Mouse (Mus musculus) midbrain, embryonic 15.5 days (tissue): ENCODE measurements around the gene Eps8. TPM values are rescaled to one million over a fixed set of nuclear protein-coding genes. Genes with fewer than 3 reads are reported as not detected.
"Not testable (repeated sequence)": the region's sequence is repeated elsewhere in the genome, so short reads cannot be mapped to it uniquely, and the experiment has no call there.

Source experiments
- ATAC-seq: fragments of 200-750 bp; cut with Nextera tagmentation; replicated peaks from 2 replicates; pipeline ENCODE4 v1.8.0; 2017; ENCODE audit warnings: moderate TSS enrichment
- H3K27ac ChIP-seq: fragments of 300-500 bp; sonication (generic); 2 replicates; pipeline ENCODE4 v1.5.1; 2015; ENCODE audit warnings: mild to moderate bottlenecking, inconsistent platforms
- H3K27me3 ChIP-seq: fragments of 300-500 bp; sonication (generic); replicated peaks from 2 replicates; pipeline ENCODE4 v1.6.1; 2015; ENCODE audit warnings: inconsistent platforms
- H3K36me3 ChIP-seq: fragments of 300-500 bp; sonication (generic); replicated peaks from 2 replicates; pipeline ENCODE4 v1.6.1; 2015; ENCODE audit warnings: inconsistent platforms
- H3K4me1 ChIP-seq: fragments of 300-500 bp; sonication (generic); 2 replicates; pipeline ENCODE4 v1.6.1; 2015; ENCODE audit warnings: inconsistent platforms
- H3K4me2 ChIP-seq: fragments of 300-500 bp; sonication (generic); 2 replicates; pipeline ENCODE4 v1.6.1; 2015; ENCODE audit warnings: inconsistent platforms, mild to moderate bottlenecking, moderate library complexity
- H3K4me3 ChIP-seq: fragments of 300-500 bp; sonication (generic); 2 replicates; pipeline ENCODE4 v1.5.1; 2015; ENCODE audit warnings: mild to moderate bottlenecking, inconsistent platforms
- H3K9ac ChIP-seq: fragments of 300-500 bp; sonication (generic); 2 replicates; pipeline ENCODE4 v1.6.1; 2015; ENCODE audit warnings: mild to moderate bottlenecking, inconsistent platforms
- H3K9me3 ChIP-seq: fragments of 300-500 bp; sonication (generic); 2 replicates; pipeline ENCODE4 v1.6.1; 2016; ENCODE audit warnings: inconsistent platforms
- WGBS: fragments of 180-500 bp; shearing (Covaris S2); methylation state at CpG from one replicate; pipeline ENCODE4 v1.1.7; 2015; ENCODE audit warnings: mixed read lengths; 5-methylcytosine and 5-hydroxymethylcytosine counted together
- polyA plus RNA-seq: library from polyadenylated mRNA; unstranded; fragments of >200 nt; fragmentation: Nextera tagmentation; extraction: Ambion mirVana; gene quantifications from 2 replicates; pipeline ENCODE4 v1.2.1, GENCODE M21; 2015

Gene Eps8
- polyA plus RNA-seq, 1 experiment from 2014 or later: 25.1 TPM

DNA sequence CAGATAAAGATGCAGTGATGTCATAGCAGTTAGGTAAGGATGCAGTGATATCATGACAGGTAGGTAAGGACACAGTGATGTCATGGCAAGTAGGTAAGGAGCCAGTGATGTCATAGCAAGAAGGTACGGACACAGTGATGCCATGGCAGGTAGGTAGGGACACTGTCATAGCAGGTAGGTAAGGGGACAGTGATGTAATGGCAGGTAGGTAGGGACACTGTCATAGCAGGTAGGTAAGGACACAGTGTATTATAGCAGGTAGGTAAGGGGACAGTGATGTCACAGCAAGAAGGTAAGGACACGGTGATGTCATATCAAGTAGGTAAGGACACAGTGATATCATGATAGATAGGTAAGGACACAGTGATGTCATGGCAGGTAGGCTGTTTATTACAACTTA, 158.1 kb downstream of the Eps8 start:
- Histone ChIP-seq H3K9me3 (no peaks in the 10 kb centered on the region), H3K4me2 (no peak overlapping the region), H3K4me1 (no peaks in the 10 kb centered on the region), H3K27me3 (no peaks in the 10 kb centered on the region), H3K9ac (no peak overlapping the region), H3K27ac (no peak overlapping the region), H3K4me3 (no peak overlapping the region), H3K36me3 (no peaks in the 10 kb centered on the region)
- 100% methylated on average over 2 of the region's 2 CpGs for WGBS
- ATAC-seq: no peak; the same call in 1 of the 2 replicates

DNA sequence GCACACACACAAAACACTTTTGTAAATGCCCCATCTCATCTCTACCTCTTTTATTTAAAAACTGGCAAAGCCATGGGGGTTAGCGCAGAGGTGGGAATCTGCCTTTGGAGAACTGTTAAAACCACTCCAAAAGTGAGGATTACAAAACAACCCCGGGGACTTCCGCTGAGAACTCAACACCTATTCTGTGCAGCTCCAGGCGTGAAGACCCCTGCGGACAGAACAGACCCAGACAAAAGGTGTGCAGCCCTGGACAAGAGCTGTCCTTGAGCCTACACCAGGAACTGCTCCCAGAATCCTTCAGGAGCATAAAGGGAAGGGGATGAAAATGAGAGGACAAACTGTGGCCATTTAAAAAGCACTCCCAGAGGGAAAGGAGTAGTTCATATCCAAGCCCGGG, 159.4 kb downstream of the Eps8 start:
- H3K9ac ChIP-seq: no peak overlapping the region
- H3K9me3 ChIP-seq: no peaks in the 10 kb centered on the region
- H3K4me2 ChIP-seq: no peak overlapping the region
- H3K36me3 ChIP-seq: no peaks in the 10 kb centered on the region
- WGBS: 63% methylated on average over 6 of the region's 6 CpGs
- no peaks in the 10 kb centered on the region for H3K27me3 ChIP-seq
- no peak overlapping the region for H3K27ac ChIP-seq
- no peak for ATAC-seq
- H3K4me3 ChIP-seq: no peak overlapping the region
- H3K4me1 ChIP-seq: no peaks in the 10 kb centered on the region

DNA sequence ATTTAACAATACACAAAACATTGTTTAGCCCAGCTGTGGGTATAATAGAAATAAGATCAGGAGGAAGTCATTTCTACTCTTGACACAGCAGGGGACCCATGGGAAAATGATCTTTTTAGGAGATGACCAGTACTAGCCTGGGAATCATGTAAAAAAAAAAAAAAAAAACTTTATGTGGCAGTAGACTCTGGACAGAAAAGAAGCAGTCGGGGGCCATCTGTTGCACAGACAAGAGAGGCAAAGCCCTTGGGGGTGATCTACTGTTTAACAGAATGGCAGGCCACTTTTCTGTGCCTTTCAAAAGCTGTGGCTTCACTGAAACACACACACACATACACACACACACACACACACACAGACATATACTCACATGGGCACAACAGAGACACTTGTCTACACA, 159.9 kb downstream of the Eps8 start:
- ATAC-seq: no peak
- Histone ChIP-seq H3K4me1 (no peaks in the 10 kb centered on the region), H3K27me3 (no peaks in the 10 kb centered on the region), H3K9ac (no peak overlapping the region), H3K27ac (no peak overlapping the region), H3K4me2 (no peak overlapping the region), H3K4me3 (no peak overlapping the region), H3K36me3 (no peaks in the 10 kb centered on the region), H3K9me3 (no peaks in the 10 kb centered on the region)
- WGBS: 55% methylated on average over 1 of the region's 1 CpGs

DNA sequence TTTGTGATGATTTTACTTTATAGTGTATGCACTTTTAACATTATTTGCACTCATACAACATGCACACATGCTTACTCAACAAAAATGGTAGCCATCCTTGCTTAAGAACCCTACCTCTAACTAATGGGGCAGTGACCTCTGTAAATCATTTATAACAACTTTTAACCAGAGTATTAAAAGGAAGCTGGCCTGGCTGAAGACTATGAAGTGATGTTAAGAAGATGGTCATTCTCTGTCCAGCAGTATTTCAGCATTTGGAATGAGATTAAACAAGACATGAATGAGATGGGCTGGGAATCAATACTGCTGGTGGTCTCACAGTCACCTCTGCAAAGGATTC, 160.6 kb downstream of the Eps8 start:
- Histone ChIP-seq H3K4me2 (no peak overlapping the region), H3K9me3 (no peaks in the 10 kb centered on the region), H3K36me3 (no peaks in the 10 kb centered on the region), H3K27ac (no peak overlapping the region), H3K9ac (no peak overlapping the region), H3K4me3 (no peak overlapping the region), H3K4me1 (no peaks in the 10 kb centered on the region), H3K27me3 (no peaks in the 10 kb centered on the region)
- no peak for ATAC-seq

DNA sequence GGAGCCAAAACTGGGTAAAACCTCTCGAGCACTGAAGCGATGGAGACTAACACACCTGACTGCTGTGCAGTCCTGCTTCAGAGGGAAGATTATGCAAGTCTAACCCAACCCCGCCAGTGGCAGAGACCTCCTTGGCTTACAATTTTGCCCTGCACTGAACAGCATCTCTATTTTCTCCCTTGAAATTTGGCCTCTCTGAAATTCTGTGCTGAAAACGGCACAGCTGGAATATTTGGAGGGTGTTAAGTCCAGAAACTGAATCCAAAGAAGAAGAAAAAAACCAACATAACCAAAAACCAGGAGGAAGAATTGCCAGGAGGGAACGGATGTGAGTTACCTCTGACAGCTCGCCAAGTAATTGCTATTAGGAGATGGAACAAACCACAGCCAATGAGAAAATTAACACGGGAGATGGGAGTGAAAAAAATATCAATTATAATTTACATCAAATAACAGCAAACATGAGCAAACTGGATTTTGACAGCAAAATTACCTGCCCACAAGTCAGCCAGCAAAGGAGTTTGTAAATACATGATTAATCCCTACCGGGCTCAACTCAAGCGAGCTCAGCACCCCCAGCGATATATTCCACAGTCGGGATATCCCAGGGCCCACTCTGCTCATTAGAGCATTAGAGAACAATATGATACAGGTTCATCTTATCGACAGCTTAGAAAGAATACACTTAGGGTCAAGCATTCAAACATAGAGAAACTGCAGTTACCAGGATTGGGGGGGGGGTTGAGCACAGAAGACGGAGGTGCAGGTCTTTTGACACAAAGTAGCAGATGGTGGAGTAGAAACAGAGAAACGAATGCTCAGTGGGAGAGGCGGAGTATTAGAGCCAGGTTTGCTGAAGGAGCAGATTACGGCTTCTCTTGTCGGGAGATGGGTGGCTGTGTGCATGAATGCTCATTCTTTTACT, 161.2 kb downstream of the Eps8 start:
- H3K4me2 ChIP-seq: no peak overlapping the region
- WGBS: 84% methylated on average over 17 of the region's 17 CpGs
- H3K9ac ChIP-seq: no peak overlapping the region
- no peaks in the 10 kb centered on the region for H3K9me3 ChIP-seq
- no peak for ATAC-seq
- H3K4me1 ChIP-seq: no peaks in the 10 kb centered on the region
- H3K4me3 ChIP-seq: no peak overlapping the region
- no peaks in the 10 kb centered on the region for H3K27me3 ChIP-seq
- no peak overlapping the region for H3K27ac ChIP-seq
- no peaks in the 10 kb centered on the region for H3K36me3 ChIP-seq

DNA sequence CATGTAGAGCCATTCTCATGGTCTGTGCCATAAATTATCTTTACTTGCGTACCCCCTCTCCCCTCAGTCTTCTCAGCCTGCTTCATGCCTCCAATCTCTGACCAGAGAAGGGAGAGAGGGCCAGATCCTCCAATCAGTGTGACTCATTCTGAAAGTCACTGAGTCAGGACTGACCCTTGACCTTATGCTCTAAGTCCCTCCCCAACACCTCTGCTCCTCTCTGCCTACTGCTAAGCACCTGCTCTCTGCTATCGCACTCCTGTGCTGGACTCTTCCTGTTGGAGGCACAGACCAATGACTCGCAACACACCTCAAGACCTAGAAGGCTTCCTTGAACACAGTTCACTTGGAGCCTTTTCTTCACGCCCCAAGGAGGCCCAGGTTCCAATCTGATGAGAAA, 162.1 kb downstream of the Eps8 start:
- Histone ChIP-seq H3K27ac (no peak overlapping the region), H3K36me3 (no peaks in the 10 kb centered on the region), H3K9me3 (no peaks in the 10 kb centered on the region), H3K4me1 (no peaks in the 10 kb centered on the region), H3K4me3 (no peak overlapping the region), H3K9ac (no peak overlapping the region), H3K27me3 (no peaks in the 10 kb centered on the region), H3K4me2 (no peak overlapping the region)
- 95% methylated on average over 4 of the region's 4 CpGs for WGBS
- no peak for ATAC-seq

DNA sequence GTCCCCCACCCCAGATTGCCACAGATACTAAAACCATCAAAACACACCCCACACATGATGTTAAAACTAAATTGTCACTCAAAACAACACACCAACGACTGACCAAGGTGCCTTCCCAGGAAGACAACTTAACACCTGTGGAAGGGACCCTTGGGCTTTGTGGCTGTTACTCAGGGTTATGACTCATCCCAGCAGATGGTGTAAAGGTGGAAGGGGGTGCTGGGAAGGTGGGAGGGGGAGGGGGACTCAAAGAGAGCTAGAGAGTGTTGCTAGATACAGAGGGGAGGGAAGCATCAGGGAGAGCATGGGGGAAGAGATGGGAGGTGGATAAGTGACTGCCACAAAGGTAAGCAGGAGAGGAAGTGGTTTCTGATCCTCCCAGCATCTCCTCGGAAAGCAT, 163.0 kb downstream of the Eps8 start:
- WGBS: 74% methylated on average over 2 of the region's 2 CpGs
- H3K4me3 ChIP-seq: no peak overlapping the region
- no peaks in the 10 kb centered on the region for H3K36me3 ChIP-seq
- H3K4me1 ChIP-seq: no peaks in the 10 kb centered on the region
- H3K4me2 ChIP-seq: no peak overlapping the region
- ATAC-seq: no peak
- no peak overlapping the region for H3K27ac ChIP-seq
- no peaks in the 10 kb centered on the region for H3K9me3 ChIP-seq
- no peak overlapping the region for H3K9ac ChIP-seq
- no peaks in the 10 kb centered on the region for H3K27me3 ChIP-seq

DNA sequence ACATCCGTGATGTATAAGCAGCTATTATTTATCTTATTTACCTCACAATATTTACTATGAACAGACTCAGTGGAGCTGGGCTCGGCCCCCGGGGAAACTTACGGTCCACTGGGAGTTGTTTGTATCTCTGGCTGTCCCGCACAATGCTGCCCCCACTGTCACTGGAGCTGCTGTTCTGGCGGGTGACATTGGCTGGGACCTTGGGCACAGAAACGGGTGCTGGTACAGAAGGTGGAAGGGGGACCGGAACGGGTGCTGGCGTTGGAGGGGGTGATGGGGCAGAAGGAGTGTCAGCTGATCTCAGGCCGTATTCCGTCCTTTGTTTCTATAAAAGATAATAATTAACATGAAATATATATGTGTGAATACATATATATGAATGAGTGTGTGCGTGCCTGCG, 164.6 kb downstream of the Eps8 start:
- Histone ChIP-seq H3K4me2 (no peak overlapping the region), H3K4me1 (no peaks in the 10 kb centered on the region), H3K27me3 (no peaks in the 10 kb centered on the region), H3K4me3 (no peak overlapping the region), H3K9me3 (no peaks in the 10 kb centered on the region), H3K9ac (no peak overlapping the region), H3K36me3 (no peaks in the 10 kb centered on the region), H3K27ac (no peak overlapping the region)
- WGBS: 93% methylated on average over 14 of the region's 14 CpGs
- no peak for ATAC-seq

DNA sequence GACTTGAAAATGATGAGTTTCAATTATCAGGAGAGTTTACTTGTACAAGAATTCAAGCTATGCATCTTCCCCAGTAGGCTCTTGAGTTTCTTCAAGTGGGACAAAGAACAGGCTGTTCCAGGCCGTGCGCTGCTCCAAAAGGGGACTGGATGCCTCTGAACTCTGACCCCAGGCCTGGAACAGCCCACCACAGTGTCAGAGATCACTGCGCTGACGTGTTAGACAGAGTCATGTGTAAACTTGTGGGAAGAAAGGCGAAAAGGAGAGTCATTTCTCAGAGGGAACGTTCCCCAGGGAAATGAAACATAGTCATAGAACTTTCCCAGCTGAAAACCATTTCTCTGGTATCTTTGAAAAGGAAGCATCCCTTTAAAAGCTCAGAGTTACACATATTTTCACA, 167.2 kb downstream of the Eps8 start:
- no peaks in the 10 kb centered on the region for H3K9me3 ChIP-seq
- ATAC-seq: no peak
- 66% methylated on average over 6 of the region's 6 CpGs for WGBS

DNA sequence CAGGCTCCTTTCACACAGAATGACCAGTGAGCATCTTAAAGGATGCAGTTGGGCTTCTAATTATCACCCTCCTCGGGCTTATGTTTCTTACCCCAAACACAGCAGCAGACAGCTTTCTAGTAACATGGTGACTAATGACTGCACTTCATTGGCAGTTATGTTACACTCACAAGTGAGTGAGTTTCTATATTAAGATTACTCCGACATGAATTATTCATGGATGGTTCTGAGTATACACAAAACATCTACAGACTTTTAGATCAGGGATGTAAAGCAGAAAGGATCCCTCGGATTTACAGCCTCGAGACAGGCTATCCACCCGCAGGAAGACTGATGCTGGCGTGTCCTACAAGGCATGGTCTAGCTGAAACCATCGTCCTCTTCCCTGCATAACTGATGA, 171.8 kb downstream of the Eps8 start:
- no peak overlapping the region for H3K4me2 ChIP-seq
- no peaks in the 10 kb centered on the region for H3K9me3 ChIP-seq
- no peak overlapping the region for H3K27ac ChIP-seq
- no peaks in the 10 kb centered on the region for H3K27me3 ChIP-seq
- no peak overlapping the region for H3K9ac ChIP-seq
- 67% methylated on average over 7 of the region's 7 CpGs for WGBS
- no peak for ATAC-seq
- H3K4me3 ChIP-seq: no peak overlapping the region
- no peaks in the 10 kb centered on the region for H3K4me1 ChIP-seq
- H3K36me3 ChIP-seq: no peaks in the 10 kb centered on the region

More for the DNA sequence above, 167.2 kb downstream of the Eps8 start:
- H3K27ac ChIP-seq: no peak overlapping the region
- H3K36me3 ChIP-seq: no peaks in the 10 kb centered on the region
- no peak overlapping the region for H3K9ac ChIP-seq
- H3K4me2 ChIP-seq: no peak overlapping the region
- no peak overlapping the region for H3K4me3 ChIP-seq
- H3K4me1 ChIP-seq: no peaks in the 10 kb centered on the region
- no peaks in the 10 kb centered on the region for H3K27me3 ChIP-seq

DNA sequence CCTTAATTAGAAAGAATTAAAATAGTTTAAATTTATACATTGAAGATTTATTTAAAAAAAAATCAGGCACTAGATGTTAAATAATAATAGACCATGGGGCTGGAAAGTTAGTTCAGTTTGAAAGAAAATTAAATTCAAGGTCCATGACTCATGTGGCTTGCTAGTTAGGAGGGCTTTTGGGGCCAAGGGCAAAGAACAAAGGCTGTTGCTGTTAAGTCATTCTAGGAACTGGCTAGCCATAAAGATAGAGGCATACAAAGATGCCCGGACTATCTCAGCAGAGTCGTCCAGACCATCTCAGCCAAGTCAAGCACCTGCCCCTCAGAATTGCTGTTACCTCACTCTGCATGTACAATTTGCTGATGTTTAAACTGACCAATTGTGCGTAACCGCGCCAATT, 179.0 kb downstream of the Eps8 start:
- H3K27ac ChIP-seq, H3K4me2 ChIP-seq, H3K4me3 ChIP-seq, H3K27me3 ChIP-seq, H3K36me3 ChIP-seq, H3K9ac ChIP-seq, ATAC-seq, H3K9me3 ChIP-seq: not testable (repeated sequence)
- peaks cover 17% of the 10 kb centered on the region for H3K4me1 ChIP-seq
- 95% methylated on average over 5 of the region's 5 CpGs for WGBS

DNA sequence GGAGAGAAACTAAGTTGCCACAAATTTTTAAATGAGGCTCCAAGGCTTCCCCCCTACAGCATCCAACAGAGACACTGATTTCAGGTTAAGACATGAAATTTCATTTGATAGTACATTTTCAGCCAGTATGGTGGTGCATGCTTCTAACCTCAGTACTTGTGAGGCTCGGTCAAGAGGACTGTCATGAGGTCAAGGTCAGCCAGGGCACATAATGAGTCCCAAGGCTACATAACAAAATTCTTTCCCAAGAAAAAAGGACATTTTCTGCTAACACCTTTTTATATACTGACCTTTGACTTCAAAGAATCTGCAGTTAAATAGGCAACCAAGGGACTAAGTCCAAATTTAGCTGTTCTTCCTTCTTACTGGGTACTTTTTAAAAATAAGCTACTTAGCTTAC, 181.2 kb downstream of the Eps8 start:
- H3K9me3 ChIP-seq: no peaks in the 10 kb centered on the region
- H3K36me3 ChIP-seq: no peaks in the 10 kb centered on the region
- ATAC-seq: no peak
- H3K4me1 ChIP-seq: peaks cover 25% of the 10 kb centered on the region
- no peak overlapping the region for H3K4me2 ChIP-seq
- H3K4me3 ChIP-seq: no peak overlapping the region
- no peak overlapping the region for H3K27ac ChIP-seq
- H3K9ac ChIP-seq: no peak overlapping the region
- H3K27me3 ChIP-seq: peaks cover 7% of the 10 kb centered on the region; the same call in 1 of the 2 replicates
- 74% methylated on average over 1 of the region's 1 CpGs for WGBS

DNA sequence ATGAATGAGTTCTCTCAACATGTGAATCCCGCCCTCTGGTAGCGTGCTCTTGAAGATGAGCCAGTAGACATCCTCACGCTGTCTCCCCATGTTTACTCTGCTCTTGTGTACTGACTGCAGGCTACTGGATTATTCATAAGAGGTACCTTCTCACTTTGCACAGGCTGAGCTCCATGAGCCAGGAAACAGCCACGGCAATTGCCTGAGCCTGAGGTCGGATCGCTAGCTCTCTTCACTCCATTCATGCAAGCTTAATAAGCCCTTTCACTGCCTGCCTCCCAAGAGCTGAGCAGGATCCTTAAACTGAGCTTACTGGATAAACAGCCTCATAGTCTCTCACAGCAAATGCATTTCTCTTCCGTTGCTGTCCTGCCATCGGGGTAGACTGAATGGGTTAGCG, 182.5 kb downstream of the Eps8 start:
- peak; percentile 49 for ATAC-seq
- 49% methylated on average over 9 of the region's 9 CpGs for WGBS
- H3K9ac ChIP-seq: no peak overlapping the region; the same call in 1 of the 2 replicates
- H3K27ac ChIP-seq: peak overlapping the region; percentile 40
- no peak overlapping the region for H3K4me3 ChIP-seq
- no peaks in the 10 kb centered on the region for H3K9me3 ChIP-seq
- peaks cover 25% of the 10 kb centered on the region for H3K4me1 ChIP-seq
- H3K4me2 ChIP-seq: no peak overlapping the region
- H3K27me3 ChIP-seq: peaks cover 7% of the 10 kb centered on the region; the same call in 1 of the 2 replicates
- no peaks in the 10 kb centered on the region for H3K36me3 ChIP-seq
